Mouse (Mus musculus): Measurements from ENCODE around the gene Pdx1. TPM values are rescaled to one million over a fixed set of nuclear protein-coding genes. Genes with fewer than 3 reads are reported as not detected.

The Pdx1 gene
- polyA plus RNA-seq, 1 experiment, result not detected

DNA sequence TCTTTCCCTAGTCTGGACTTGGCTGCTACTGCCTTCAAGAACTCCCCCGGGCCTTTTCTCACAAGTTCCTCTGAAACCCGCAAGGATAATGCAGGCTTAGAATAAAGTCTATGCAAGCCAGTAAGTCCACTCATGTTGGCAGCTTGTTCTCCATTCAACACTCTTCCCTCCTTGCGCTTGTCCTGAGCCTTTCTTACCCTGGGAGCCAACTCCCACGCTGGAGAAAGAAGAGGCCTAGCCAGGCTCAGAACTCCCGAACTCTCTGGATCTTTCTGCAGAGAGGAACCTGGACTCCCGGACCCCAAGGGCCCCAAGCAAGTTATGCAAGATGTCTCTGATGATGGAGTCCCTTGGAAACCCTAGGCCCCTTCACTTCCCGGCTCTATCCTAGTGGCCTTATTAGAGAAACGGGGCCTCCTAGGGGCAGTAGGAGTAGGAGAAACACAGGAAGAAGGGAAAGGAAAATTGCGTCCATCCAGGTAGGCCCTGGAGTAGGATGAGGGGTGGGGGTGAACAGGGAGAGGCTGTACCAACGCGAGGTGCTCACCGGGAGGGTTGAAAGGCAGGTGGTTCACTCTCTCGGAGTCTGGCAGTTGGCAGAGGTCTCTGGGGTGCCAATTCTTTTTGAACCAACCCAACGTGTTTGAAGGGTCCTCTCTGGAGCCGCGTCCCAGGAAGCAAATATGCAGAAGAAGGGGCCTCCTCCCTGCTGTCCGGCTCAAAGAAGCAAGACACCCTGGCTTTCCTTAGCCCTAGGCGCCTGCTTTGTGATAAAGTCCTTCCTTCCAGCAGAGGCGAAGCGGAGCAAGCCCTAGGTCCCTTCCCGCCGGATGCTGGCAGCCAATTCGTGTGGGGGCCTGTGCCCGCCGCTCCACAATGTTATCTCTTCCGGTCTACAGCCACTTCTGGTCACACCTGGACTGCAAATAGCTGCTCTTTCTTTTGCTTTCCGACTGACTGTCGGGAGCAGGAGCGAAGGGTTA, 1.2 kb downstream of the Pdx1 start:
- no peaks in the 10 kb centered on the region for H3K79me2 ChIP-seq (ENCODE audit: control insufficient read depth, insufficient read depth)
- peaks cover 87% of the 10 kb centered on the region for H3K27me3 ChIP-seq (ENCODE audit: control insufficient read depth, insufficient read depth, insufficient read length)
- no peak overlapping the region for H3K4me3 ChIP-seq (ENCODE audit: insufficient read depth, poor library complexity, severe bottlenecking)
- H3K36me3 ChIP-seq (ENCODE audit: control insufficient read depth, insufficient read depth), result no peaks in the 10 kb centered on the region
- H3K79me3 ChIP-seq (ENCODE audit: low read depth), result no peaks in the 10 kb centered on the region
- H3ac ChIP-seq (ENCODE audit: control insufficient read depth, insufficient read length, low read depth), result no peak overlapping the region
- TF ChIP-seq MYOD1 (IDR thresholded peaks at IDR 0.05; ENCODE audit: control insufficient read depth, insufficient read length, low read depth), result no peak
- no peak for TF ChIP-seq MYOG (IDR thresholded peaks at IDR 0.05; ENCODE audit: control insufficient read depth, extremely low read depth, insufficient read length)
- TF ChIP-seq USF1 (IDR thresholded peaks at IDR 0.05; ENCODE audit: low read depth), result no peak
- TF ChIP-seq CTCF (IDR thresholded peaks at IDR 0.05; ENCODE audit: control insufficient read depth, insufficient read depth, insufficient read length), result no peak
- no peak for TF ChIP-seq MAX (IDR thresholded peaks at IDR 0.05)
- TF ChIP-seq CEBPB (IDR thresholded peaks at IDR 0.05; ENCODE audit: low read depth), result no peak
- TF ChIP-seq FOSL1 (IDR thresholded peaks at IDR 0.05; ENCODE audit: insufficient read depth, low read length, poor library complexity, severe bottlenecking), result no peak

DNA sequence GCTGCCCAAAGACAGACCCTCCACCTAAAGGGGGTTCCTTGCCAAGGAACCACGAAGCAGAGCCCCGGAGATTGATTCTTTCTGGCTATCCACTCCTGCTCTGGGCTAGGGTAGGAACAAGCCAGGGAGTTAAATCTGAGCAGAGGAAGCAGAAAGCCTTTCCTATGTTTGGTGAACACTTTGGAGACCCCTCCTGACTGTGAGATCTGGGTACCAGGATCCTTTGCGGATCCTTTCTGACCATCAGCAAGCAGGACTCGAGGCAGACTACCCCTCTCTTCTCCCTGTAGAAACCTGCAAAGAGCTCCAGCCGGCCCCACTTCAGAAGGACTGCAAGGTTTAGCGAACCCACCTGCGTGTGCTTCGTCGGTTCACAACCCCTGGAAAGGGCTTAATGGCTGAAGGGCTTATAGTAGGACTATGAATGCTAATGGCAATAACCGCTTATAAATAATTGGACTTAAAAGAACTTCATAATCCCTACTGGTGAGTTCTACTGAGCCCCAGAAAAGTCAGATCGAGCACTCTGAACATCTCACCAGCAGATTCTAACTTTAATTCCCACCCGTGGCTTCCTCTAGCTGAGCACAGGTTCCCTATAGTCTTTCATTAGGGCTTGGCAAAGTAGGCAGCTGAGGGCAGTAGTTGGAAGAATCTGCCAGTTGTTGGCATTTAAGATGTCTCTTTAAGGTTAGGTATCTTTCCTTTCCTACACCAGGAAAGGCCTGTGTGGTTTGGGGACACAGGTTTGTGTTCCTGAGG, 2.5 kb downstream of the Pdx1 start:
- H3K36me3 ChIP-seq (ENCODE audit: control insufficient read depth, insufficient read depth), result no peaks in the 10 kb centered on the region
- no peak for TF ChIP-seq FOSL1 (IDR thresholded peaks at IDR 0.05; ENCODE audit: insufficient read depth, low read length, poor library complexity, severe bottlenecking)
- no peak for TF ChIP-seq MYOG (IDR thresholded peaks at IDR 0.05; ENCODE audit: control insufficient read depth, extremely low read depth, insufficient read length)
- no peak for TF ChIP-seq MAX (IDR thresholded peaks at IDR 0.05)
- no peak for TF ChIP-seq USF1 (IDR thresholded peaks at IDR 0.05; ENCODE audit: low read depth)
- no peak for TF ChIP-seq CTCF (IDR thresholded peaks at IDR 0.05; ENCODE audit: control insufficient read depth, insufficient read depth, insufficient read length)
- TF ChIP-seq MYOD1 (IDR thresholded peaks at IDR 0.05; ENCODE audit: control insufficient read depth, insufficient read length, low read depth), result no peak
- TF ChIP-seq CEBPB (IDR thresholded peaks at IDR 0.05; ENCODE audit: low read depth), result no peak
- H3K27me3 ChIP-seq (ENCODE audit: control insufficient read depth, insufficient read depth, insufficient read length), result peaks cover 87% of the 10 kb centered on the region

GRCm38 (mm10) chr5:147272808-147273345, 3.1 kb downstream of the Pdx1 start:
- H3K79me3 ChIP-seq (ENCODE audit: low read depth), result no peaks in the 10 kb centered on the region
- no peaks in the 10 kb centered on the region for H3K36me3 ChIP-seq (ENCODE audit: control insufficient read depth, insufficient read depth)
- H3K27me3 ChIP-seq (ENCODE audit: control insufficient read depth, insufficient read depth, insufficient read length), result peaks cover 87% of the 10 kb centered on the region
- H3K4me3 ChIP-seq (ENCODE audit: insufficient read depth, poor library complexity, severe bottlenecking), result no peak overlapping the region
- H3ac ChIP-seq (ENCODE audit: control insufficient read depth, insufficient read length, low read depth), result no peak overlapping the region
- TF ChIP-seq MAX (IDR thresholded peaks at IDR 0.05), result no peak
- TF ChIP-seq CEBPB (IDR thresholded peaks at IDR 0.05; ENCODE audit: low read depth), result no peak
- no peak for TF ChIP-seq MYOG (IDR thresholded peaks at IDR 0.05; ENCODE audit: control insufficient read depth, extremely low read depth, insufficient read length)
- no peak for TF ChIP-seq USF1 (IDR thresholded peaks at IDR 0.05; ENCODE audit: low read depth)
- TF ChIP-seq CTCF (IDR thresholded peaks at IDR 0.05; ENCODE audit: control insufficient read depth, insufficient read depth, insufficient read length), result no peak
- TF ChIP-seq MYOD1 (IDR thresholded peaks at IDR 0.05; ENCODE audit: control insufficient read depth, insufficient read length, low read depth), result no peak
- TF ChIP-seq FOSL1 (IDR thresholded peaks at IDR 0.05; ENCODE audit: insufficient read depth, low read length, poor library complexity, severe bottlenecking), result no peak
- H3K79me2 ChIP-seq (ENCODE audit: control insufficient read depth, insufficient read depth), result no peaks in the 10 kb centered on the region

More for the DNA sequence above, 2.5 kb downstream of the Pdx1 start:
- Histone ChIP-seq H3K4me3 (ENCODE audit: insufficient read depth, poor library complexity, severe bottlenecking) (no peak overlapping the region), H3K79me2 (ENCODE audit: control insufficient read depth, insufficient read depth) (no peaks in the 10 kb centered on the region), H3K79me3 (ENCODE audit: low read depth) (no peaks in the 10 kb centered on the region), H3ac (ENCODE audit: control insufficient read depth, insufficient read length, low read depth) (no peak overlapping the region)

DNA sequence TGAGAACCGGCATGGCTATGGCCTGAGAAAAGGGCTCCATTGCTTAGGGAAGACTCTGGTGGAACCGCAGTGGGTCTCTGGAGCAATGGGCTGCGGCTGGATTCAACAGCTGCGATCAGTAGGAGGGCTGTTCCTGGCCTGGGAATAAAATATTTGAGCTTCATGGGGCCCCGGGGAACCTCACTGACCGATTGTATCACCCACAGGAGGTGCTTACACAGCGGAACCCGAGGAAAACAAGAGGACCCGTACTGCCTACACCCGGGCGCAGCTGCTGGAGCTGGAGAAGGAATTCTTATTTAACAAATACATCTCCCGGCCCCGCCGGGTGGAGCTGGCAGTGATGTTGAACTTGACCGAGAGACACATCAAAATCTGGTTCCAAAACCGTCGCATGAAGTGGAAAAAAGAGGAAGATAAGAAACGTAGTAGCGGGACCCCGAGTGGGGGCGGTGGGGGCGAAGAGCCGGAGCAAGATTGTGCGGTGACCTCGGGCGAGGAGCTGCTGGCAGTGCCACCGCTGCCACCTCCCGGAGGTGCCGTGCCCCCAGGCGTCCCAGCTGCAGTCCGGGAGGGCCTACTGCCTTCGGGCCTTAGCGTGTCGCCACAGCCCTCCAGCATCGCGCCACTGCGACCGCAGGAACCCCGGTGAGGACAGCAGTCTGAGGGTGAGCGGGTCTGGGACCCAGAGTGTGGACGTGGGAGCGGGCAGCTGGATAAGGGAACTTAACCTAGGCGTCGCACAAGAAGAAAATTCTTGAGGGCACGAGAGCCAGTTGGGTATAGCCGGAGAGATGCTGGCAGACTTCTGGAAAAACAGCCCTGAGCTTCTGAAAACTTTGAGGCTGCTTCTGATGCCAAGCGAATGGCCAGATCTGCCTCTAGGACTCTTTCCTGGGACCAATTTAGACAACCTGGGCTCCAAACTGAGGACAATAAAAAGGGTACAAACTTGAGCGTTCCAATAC, 4.7 kb downstream of the Pdx1 start:
- Histone ChIP-seq H3ac (ENCODE audit: control insufficient read depth, insufficient read length, low read depth) (no peak overlapping the region), H3K79me2 (ENCODE audit: control insufficient read depth, insufficient read depth) (no peaks in the 10 kb centered on the region), H3K27me3 (ENCODE audit: control insufficient read depth, insufficient read depth, insufficient read length) (peaks cover 88% of the 10 kb centered on the region), H3K36me3 (ENCODE audit: control insufficient read depth, insufficient read depth) (no peaks in the 10 kb centered on the region), H3K4me3 (ENCODE audit: insufficient read depth, poor library complexity, severe bottlenecking) (no peak overlapping the region), H3K79me3 (ENCODE audit: low read depth) (no peaks in the 10 kb centered on the region)
- TF ChIP-seq USF1 (IDR thresholded peaks at IDR 0.05; ENCODE audit: low read depth), result no peak
- TF ChIP-seq FOSL1 (IDR thresholded peaks at IDR 0.05; ENCODE audit: insufficient read depth, low read length, poor library complexity, severe bottlenecking), result no peak
- no peak for TF ChIP-seq MYOG (IDR thresholded peaks at IDR 0.05; ENCODE audit: control insufficient read depth, extremely low read depth, insufficient read length)
- no peak for TF ChIP-seq MAX (IDR thresholded peaks at IDR 0.05)
- TF ChIP-seq CTCF (IDR thresholded peaks at IDR 0.05; ENCODE audit: control insufficient read depth, insufficient read depth, insufficient read length), result no peak
- TF ChIP-seq MYOD1 (IDR thresholded peaks at IDR 0.05; ENCODE audit: control insufficient read depth, insufficient read length, low read depth), result no peak
- no peak for TF ChIP-seq CEBPB (IDR thresholded peaks at IDR 0.05; ENCODE audit: low read depth)
